Mouse (Mus musculus): ENCODE data around the gene Chrna10. TPM values are rescaled to one million over a fixed set of nuclear protein-coding genes. Genes with fewer than 3 reads are reported as not detected.

Gene Chrna10
- polyA plus RNA-seq (2017; shearing (Covaris generic)) = not detected

GRCm38 (mm10) chr7:102116579-102117331 is at the start of gene Chrna10:
Gene Chrna10, minus strand, starts transcription at chr7:102116828.

GRCm38 (mm10) chr7:102109171-102109570 is 7.5 kb downstream of the Chrna10 start, which contains the start of gene Art5:
Gene Art5, minus strand, starts transcription at chr7:102109489.

GRCm38 (mm10) chr7:102101487-102101886 is 15.1 kb downstream of the Chrna10 start, which contains the start of gene Art1:
Gene Art1, plus strand, starts transcription at chr7:102101743.

GRCm38 (mm10) chr7:102082816-102083215 is 33.8 kb downstream of the Chrna10 start, which contains the start of gene Trpc2:
Gene Trpc2, plus strand, starts transcription at chr7:102083116.

GRCm38 (mm10) chr7:102065046-102065891 is 51.4 kb downstream of the Chrna10 start, which contains the start of the genes Rnf121, Xndc1 and Xntrpc:
Gene Rnf121, minus strand, starts transcription at chr7:102065469.
Gene Xndc1, plus strand, starts transcription at chr7:102065511.
Gene Xntrpc, plus strand, starts transcription at chr7:102065713.

Other genes with a start within 250 kb of the Chrna10 start
- gene Folr1, start 246.0 kb downstream of the Chrna10 start, polyA plus RNA-seq (2017; shearing (Covaris generic)) = not detected
- gene Lamtor1, start 210.9 kb downstream of the Chrna10 start, polyA plus RNA-seq (2017; shearing (Covaris generic)) = 74.6 TPM
- gene Tomt, start 210.5 kb downstream of the Chrna10 start, polyA plus RNA-seq (2017; shearing (Covaris generic)) = not detected
- 3.7 TPM for gene Lrrc51, start 182.9 kb downstream of the Chrna10 start, polyA plus RNA-seq (2017; shearing (Covaris generic))
- gene Numa1, start 182.7 kb downstream of the Chrna10 start, polyA plus RNA-seq (2017; shearing (Covaris generic)) = 131 TPM
- 4.4 TPM for gene Il18bp, start 98.1 kb downstream of the Chrna10 start, polyA plus RNA-seq (2017; shearing (Covaris generic))
- gene Rnf121, start 51.4 kb downstream of the Chrna10 start, polyA plus RNA-seq (2017; shearing (Covaris generic)) = 18.6 TPM
- gene Xndc1, start 51.3 kb downstream of the Chrna10 start, polyA plus RNA-seq (2017; shearing (Covaris generic)) = 24.6 TPM
- gene Xntrpc, start 51.1 kb downstream of the Chrna10 start, polyA plus RNA-seq (2017; shearing (Covaris generic)) = 0.27 TPM
- 0.20 TPM for gene Trpc2, start 33.7 kb downstream of the Chrna10 start, polyA plus RNA-seq (2017; shearing (Covaris generic))
- 0.32 TPM for gene Art1, start 15.1 kb downstream of the Chrna10 start, polyA plus RNA-seq (2017; shearing (Covaris generic))
- gene Art5, start 7.3 kb downstream of the Chrna10 start, polyA plus RNA-seq (2017; shearing (Covaris generic)) = 1.0 TPM
- 123 TPM for gene Nup98, start 93.3 kb upstream of the Chrna10 start, polyA plus RNA-seq (2017; shearing (Covaris generic))
- gene Pgap2, start 93.4 kb upstream of the Chrna10 start, polyA plus RNA-seq (2017; shearing (Covaris generic)) = 33.9 TPM
- gene Rhog, start 139.2 kb upstream of the Chrna10 start, polyA plus RNA-seq (2017; shearing (Covaris generic)) = 645 TPM
- 160 TPM for gene Stim1, start 151.0 kb upstream of the Chrna10 start, polyA plus RNA-seq (2017; shearing (Covaris generic))